Mouse (Mus musculus) erythroblast, embryonic 14.5 days (primary cell): ENCODE results near the gene Rasgrp2. TPM values are rescaled to one million over a fixed set of nuclear protein-coding genes. Genes with fewer than 3 reads are reported as not detected.

Experiments used
- H3K27me3 ChIP-seq: 2 replicates; pipeline ENCODE4 v1.6.1; 2012; ENCODE audit warnings: inconsistent platforms; ENCODE audit not compliant: control insufficient read depth
- H3K36me3 ChIP-seq: 2 replicates; pipeline ENCODE4 v1.6.1; 2012; ENCODE audit warnings: mild to moderate bottlenecking, inconsistent platforms; ENCODE audit not compliant: control insufficient read depth
- H3K4me1 ChIP-seq: 2 replicates; pipeline ENCODE4 v1.6.1; 2012; ENCODE audit warnings: inconsistent platforms; ENCODE audit not compliant: control insufficient read depth
- H3K4me3 ChIP-seq: replicated peaks from 2 replicates; pipeline ENCODE3; 2012; ENCODE audit warnings: moderate library complexity, mild to moderate bottlenecking, inconsistent platforms
- H3K9me3 ChIP-seq: 2 replicates; pipeline ENCODE4 v1.6.1; 2012; ENCODE audit warnings: low read length, inconsistent platforms, mixed read lengths; ENCODE audit not compliant: control insufficient read depth
- GATA1 ChIP-seq: IDR thresholded peaks from 2 replicates; pipeline ENCODE4 v1.6.1; 2012; ENCODE audit warnings: low read length, inconsistent platforms, mixed read lengths
- TAL1 ChIP-seq: IDR thresholded peaks from 3 replicates; pipeline ENCODE4 v1.6.1; 2012; ENCODE audit warnings: low read length, inconsistent platforms, mixed read lengths
- polyA plus RNA-seq: library from polyadenylated mRNA; stranded (reverse); fragments of >175 nt; gene quantifications from 2 replicates; pipeline ENCODE4 v1.2.3, GENCODE M21; 2012

Rasgrp2 gene
- polyA plus RNA-seq, 1 experiment = 0.71 TPM

GRCm38 (mm10) chr19:6419805-6420310 is 20.7 kb downstream of the Rasgrp2 start:
- H3K27me3 ChIP-seq = peaks cover 68% of the 10 kb centered on the region
- no peaks in the 10 kb centered on the region for H3K9me3 ChIP-seq
- TF ChIP-seq GATA1 (no peak), TAL1 (no peak)
- H3K4me1 ChIP-seq = peaks cover 6% of the 10 kb centered on the region
- no peak overlapping the region for H3K4me3 ChIP-seq
- H3K36me3 ChIP-seq = no peaks in the 10 kb centered on the region

DNA sequence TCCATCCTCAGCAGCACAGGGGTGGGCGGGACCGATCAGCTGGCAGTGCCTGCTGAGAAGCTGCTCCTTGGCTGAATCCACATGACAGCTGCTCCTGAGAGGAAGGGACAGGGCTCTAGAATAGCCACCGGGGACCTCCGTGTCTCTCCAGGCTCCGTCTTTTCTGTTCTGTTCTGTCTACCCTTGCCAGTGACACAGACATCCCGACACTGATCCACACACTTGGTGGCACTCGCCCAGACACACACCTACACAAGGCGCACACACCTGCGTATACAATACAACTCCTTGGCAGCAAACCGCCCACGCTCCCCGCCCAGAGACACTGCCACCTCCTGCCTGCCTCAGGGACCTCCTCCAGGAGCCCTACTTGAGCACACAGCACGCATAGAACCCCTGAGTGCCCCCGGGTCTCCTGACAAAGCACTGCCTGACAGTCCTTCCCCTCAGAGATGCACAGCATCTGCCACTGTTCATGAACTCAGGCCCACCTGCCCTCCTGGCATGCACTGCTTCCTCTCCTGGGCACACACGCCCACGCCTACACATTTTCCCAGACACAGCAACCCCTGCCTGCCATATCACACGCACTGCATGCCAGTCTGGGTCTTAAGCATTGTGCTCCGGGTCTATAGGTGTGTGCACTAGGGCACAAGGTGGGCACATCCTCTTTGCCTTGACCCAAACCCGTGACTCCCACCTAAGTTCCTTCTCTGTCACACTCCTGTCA is 21.5 kb downstream of the Rasgrp2 start:
- Histone ChIP-seq H3K9me3 (no peaks in the 10 kb centered on the region), H3K4me3 (no peak overlapping the region), H3K4me1 (peaks cover 6% of the 10 kb centered on the region), H3K27me3 (peaks cover 73% of the 10 kb centered on the region), H3K36me3 (no peaks in the 10 kb centered on the region)
- TF ChIP-seq GATA1 (no peak), TAL1 (no peak)

DNA sequence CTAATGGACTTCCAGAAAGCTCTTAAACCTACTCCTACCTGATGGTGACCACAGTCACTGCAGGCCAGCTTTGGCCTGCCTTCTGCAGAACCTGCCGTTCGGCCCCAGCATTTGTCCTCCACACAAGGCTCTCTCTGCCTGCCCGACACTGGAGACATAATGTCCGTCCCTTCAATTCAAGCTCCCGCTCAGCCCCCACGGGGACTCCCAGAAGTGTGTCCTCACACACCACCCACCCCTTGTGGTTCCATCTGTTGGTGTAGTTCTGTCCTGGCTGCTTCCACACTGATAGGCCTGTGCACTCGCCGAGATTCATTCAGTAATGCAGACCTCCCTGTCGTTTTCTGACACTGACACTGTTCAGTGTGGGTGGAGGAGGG is 22.1 kb downstream of the Rasgrp2 start:
- Histone ChIP-seq H3K9me3 (no peaks in the 10 kb centered on the region), H3K36me3 (no peaks in the 10 kb centered on the region), H3K4me1 (peaks cover 6% of the 10 kb centered on the region), H3K27me3 (peaks cover 76% of the 10 kb centered on the region), H3K4me3 (no peak overlapping the region)
- TF ChIP-seq GATA1 (no peak), TAL1 (no peak)

GRCm38 (mm10) chr19:6422014-6422413 is 22.9 kb downstream of the Rasgrp2 start:
- Histone ChIP-seq H3K9me3 (no peaks in the 10 kb centered on the region), H3K4me3 (no peak overlapping the region), H3K36me3 (no peaks in the 10 kb centered on the region), H3K4me1 (peaks cover 6% of the 10 kb centered on the region), H3K27me3 (peaks cover 76% of the 10 kb centered on the region)
- TF ChIP-seq TAL1 (no peak), GATA1 (no peak)

DNA sequence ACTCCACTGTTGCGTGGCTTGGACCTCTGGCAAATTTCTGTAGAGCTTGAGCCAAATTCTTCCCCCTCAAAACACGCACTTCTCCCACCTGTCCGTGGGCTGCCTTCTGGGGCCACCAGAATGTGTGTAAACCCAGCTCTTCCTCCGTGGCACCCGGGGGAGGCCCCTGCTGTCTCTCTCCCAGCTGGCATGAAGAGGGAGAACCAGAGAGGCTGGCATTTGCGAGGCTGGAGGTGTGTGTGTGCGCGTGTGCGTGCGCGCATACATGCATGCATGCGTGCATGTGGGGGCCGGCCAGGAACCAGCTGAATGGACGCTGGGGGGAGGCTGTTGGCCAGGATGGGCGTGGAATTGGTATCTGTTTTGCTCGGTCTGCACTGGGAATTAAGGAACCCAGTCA is 24.1 kb downstream of the Rasgrp2 start:
- TF ChIP-seq TAL1 (no peak), GATA1 (no peak)
- no peaks in the 10 kb centered on the region for H3K36me3 ChIP-seq
- no peak overlapping the region for H3K4me3 ChIP-seq
- no peaks in the 10 kb centered on the region; the same call in 1 of the 2 replicates for H3K9me3 ChIP-seq
- peaks cover 4% of the 10 kb centered on the region for H3K4me1 ChIP-seq
- peaks cover 76% of the 10 kb centered on the region for H3K27me3 ChIP-seq

GRCm38 (mm10) chr19:6424137-6424881 is 25.2 kb downstream of the Rasgrp2 start:
- Histone ChIP-seq H3K27me3 (peaks cover 76% of the 10 kb centered on the region), H3K4me3 (no peak overlapping the region), H3K36me3 (no peaks in the 10 kb centered on the region), H3K9me3 (peaks cover 3% of the 10 kb centered on the region; the same call in 1 of the 2 replicates), H3K4me1 (peaks cover 2% of the 10 kb centered on the region; the same call in 1 of the 2 replicates)
- no peak for TF ChIP-seq GATA1
- TF ChIP-seq TAL1 = no peak

- TF ChIP-seq GATA1 = no peak
- no peak for TF ChIP-seq TAL1
- Histone ChIP-seq H3K4me3 (no peak overlapping the region), H3K27me3 (peaks cover 76% of the 10 kb centered on the region), H3K36me3 (no peaks in the 10 kb centered on the region), H3K9me3 (peaks cover 3% of the 10 kb centered on the region; the same call in 1 of the 2 replicates), H3K4me1 (peaks cover 2% of the 10 kb centered on the region; the same call in 1 of the 2 replicates)
These were observed 26.5 kb downstream of the Rasgrp2 start for GRCm38 (mm10) chr19:6425595-6425994.

DNA sequence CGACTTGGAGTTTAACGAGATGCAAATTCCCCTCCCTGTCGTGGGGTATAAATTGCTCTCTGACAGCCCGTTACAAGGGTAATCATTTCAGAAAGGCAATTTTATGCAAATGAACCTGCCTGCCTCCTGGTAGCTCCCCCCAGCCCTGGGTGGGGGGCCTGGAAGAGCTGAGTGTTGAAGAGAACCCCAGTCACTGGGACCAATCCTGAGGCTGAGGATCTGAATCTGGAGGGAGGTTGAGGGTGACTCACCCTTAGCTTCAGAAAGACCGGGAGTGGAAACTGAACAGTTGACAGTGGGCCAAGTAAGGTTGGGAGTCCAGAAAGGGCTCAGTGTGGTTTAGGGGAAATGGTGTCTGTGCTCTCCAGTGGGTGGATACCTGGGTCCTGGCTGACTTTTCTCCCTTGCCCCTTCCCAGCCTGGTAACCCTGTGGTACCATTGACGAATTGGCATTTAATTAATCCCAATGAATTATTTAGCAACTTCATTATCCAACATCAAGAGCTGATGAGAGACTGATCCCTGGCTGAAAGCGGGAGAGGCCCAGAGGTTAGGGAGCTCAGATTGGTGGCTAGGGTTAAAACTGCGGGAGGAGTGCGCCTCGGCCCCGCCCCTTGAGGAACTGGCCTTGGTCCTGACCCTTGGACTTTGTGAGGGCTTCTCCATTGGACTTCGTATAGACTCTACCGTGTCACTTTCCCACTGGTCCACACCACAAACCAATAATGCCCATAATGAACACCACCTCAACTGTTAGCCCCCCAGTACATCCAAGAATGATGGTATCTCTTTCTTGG is 27.8 kb downstream of the Rasgrp2 start:
- Histone ChIP-seq H3K9me3 (peaks cover 3% of the 10 kb centered on the region; the same call in 1 of the 2 replicates), H3K36me3 (no peaks in the 10 kb centered on the region), H3K4me3 (no peak overlapping the region), H3K4me1 (peaks cover 2% of the 10 kb centered on the region; the same call in 1 of the 2 replicates), H3K27me3 (peaks cover 77% of the 10 kb centered on the region)
- TF ChIP-seq GATA1 (no peak), TAL1 (no peak)
